Mouse (Mus musculus): ENCODE results near the gene Trnp1. TPM values are rescaled to one million over a fixed set of nuclear protein-coding genes. Genes with fewer than 3 reads are reported as not detected.

Gene Trnp1
- polyA plus RNA-seq, 1 experiment, result 10.4 TPM

DNA sequence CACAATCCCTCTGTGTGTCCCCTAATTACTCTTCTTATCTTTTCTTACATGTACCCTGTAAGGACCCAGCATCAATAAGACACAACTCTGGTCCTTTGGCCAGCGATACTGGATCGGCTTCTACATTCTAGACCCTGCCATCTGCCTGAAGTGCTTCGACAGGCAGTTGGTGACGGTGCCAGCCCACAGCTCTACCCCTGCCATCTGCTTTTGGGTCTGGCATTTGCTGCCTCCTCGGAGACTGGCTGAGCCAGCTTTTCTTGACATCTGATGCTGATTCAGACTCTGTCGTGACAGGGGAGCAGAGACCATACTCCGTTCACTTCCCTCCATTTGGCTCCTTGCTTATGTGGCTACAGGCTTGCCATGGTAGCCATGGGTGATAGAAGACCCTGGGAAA, 10.6 kb upstream of the Trnp1 start:
- H3K9ac ChIP-seq (ENCODE audit: low read depth, poor library complexity, severe bottlenecking), result no peak overlapping the region
- no peak overlapping the region for H3K27ac ChIP-seq (ENCODE audit: insufficient read depth, low read length)
- H3K4me1 ChIP-seq (ENCODE audit: control insufficient read depth, insufficient read depth, low read length), result no peaks in the 10 kb centered on the region
- H3K4me3 ChIP-seq (ENCODE audit: low read depth, low read length), result no peak overlapping the region
- no peak for TF ChIP-seq EP300 (IDR thresholded peaks at IDR 0.05; ENCODE audit: insufficient read depth, low read depth, low read length)
- no peak for TF ChIP-seq CTCF (IDR thresholded peaks at IDR 0.05; ENCODE audit: low read depth, low read length)
- no peak for TF ChIP-seq POLR2A (IDR thresholded peaks at IDR 0.05; ENCODE audit: insufficient read depth, low read length)
- H3K9me3 ChIP-seq (replicated peaks; ENCODE audit: control insufficient read depth, insufficient read depth, low read length, poor library complexity, severe bottlenecking), result no peaks in the 10 kb centered on the region
- H3K27me3 ChIP-seq (ENCODE audit: control insufficient read depth, insufficient read depth, low read length, poor library complexity, severe bottlenecking), result no peaks in the 10 kb centered on the region
- no peaks in the 10 kb centered on the region for H3K36me3 ChIP-seq (ENCODE audit: control insufficient read depth, insufficient read depth, low read length, poor library complexity, severe bottlenecking)

DNA sequence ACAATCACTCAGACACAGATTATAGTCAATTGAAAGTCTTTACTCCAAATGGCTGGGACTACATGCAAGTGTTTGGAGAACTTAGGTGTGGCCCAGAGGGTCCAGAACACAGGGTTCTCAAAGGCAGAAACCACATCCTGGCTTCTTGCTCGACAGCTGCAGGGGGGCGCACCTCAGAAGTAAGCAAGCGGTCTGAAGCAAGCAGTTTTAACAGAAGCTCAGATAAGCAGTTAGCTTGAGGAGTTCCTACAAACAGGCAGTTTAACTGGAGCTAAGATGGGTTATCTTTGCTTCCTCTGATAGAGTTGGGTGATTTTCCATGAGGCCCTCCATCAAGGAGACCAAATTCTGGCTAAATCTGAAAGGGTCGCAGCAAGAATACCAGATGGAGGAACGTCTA, 8.2 kb upstream of the Trnp1 start:
- no peaks in the 10 kb centered on the region for H3K36me3 ChIP-seq (ENCODE audit: control insufficient read depth, insufficient read depth, low read length, poor library complexity, severe bottlenecking)
- no peak for TF ChIP-seq POLR2A (IDR thresholded peaks at IDR 0.05; ENCODE audit: insufficient read depth, low read length)
- no peaks in the 10 kb centered on the region for H3K27me3 ChIP-seq (ENCODE audit: control insufficient read depth, insufficient read depth, low read length, poor library complexity, severe bottlenecking)
- H3K9ac ChIP-seq (ENCODE audit: low read depth, poor library complexity, severe bottlenecking), result no peak overlapping the region
- no peak overlapping the region for H3K4me3 ChIP-seq (ENCODE audit: low read depth, low read length)
- no peak overlapping the region for H3K27ac ChIP-seq (ENCODE audit: insufficient read depth, low read length)
- H3K4me1 ChIP-seq (ENCODE audit: control insufficient read depth, insufficient read depth, low read length), result peaks cover 1% of the 10 kb centered on the region
- H3K9me3 ChIP-seq (replicated peaks; ENCODE audit: control insufficient read depth, insufficient read depth, low read length, poor library complexity, severe bottlenecking), result no peaks in the 10 kb centered on the region

DNA sequence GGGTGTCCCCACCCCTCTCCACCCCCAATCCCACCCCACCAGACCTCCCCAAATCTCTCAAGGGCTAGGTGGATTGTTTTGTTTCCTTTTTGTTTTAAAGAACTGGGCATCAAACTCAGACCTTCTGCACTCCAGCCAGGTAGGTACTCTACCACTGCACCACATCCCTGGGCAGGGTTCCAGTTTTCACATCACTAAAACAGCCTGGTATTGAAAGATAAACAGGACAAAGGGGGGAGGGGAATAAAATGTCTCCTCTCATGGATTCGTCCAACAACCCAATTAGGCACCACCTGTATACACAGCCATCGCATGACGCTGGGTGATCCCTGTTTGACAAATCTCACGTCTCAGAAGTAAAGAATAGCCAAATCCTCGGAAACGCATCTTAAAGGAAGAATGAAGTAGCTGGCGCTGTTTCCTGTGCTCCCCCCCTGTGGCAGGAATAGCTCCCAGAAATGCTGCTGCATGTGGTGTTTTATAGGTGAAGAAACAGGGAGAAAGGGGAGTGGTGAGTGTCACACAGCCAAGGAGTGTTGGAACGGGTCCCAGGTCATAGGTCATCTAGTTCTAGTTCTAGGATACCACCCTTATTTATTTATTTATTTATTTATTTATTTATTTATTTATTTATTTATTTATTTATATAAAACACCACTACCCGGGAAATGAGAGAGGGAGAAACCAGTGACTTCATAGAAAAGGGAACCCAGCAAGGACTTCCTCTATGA, 6.6 kb upstream of the Trnp1 start:
- Histone ChIP-seq H3K4me1 (ENCODE audit: control insufficient read depth, insufficient read depth, low read length) (peaks cover 1% of the 10 kb centered on the region), H3K9me3 (replicated peaks; ENCODE audit: control insufficient read depth, insufficient read depth, low read length, poor library complexity, severe bottlenecking) (no peaks in the 10 kb centered on the region), H3K9ac (ENCODE audit: low read depth, poor library complexity, severe bottlenecking) (no peak overlapping the region), H3K27me3 (ENCODE audit: control insufficient read depth, insufficient read depth, low read length, poor library complexity, severe bottlenecking) (no peaks in the 10 kb centered on the region), H3K36me3 (ENCODE audit: control insufficient read depth, insufficient read depth, low read length, poor library complexity, severe bottlenecking) (no peaks in the 10 kb centered on the region), H3K4me3 (ENCODE audit: low read depth, low read length) (no peak overlapping the region), H3K27ac (ENCODE audit: insufficient read depth, low read length) (no peak overlapping the region)
- no peak for TF ChIP-seq POLR2A (IDR thresholded peaks at IDR 0.05; ENCODE audit: insufficient read depth, low read length)
- TF ChIP-seq EP300 (IDR thresholded peaks at IDR 0.05; ENCODE audit: insufficient read depth, low read depth, low read length), result no peak
- no peak for TF ChIP-seq CTCF (IDR thresholded peaks at IDR 0.05; ENCODE audit: low read depth, low read length)

DNA sequence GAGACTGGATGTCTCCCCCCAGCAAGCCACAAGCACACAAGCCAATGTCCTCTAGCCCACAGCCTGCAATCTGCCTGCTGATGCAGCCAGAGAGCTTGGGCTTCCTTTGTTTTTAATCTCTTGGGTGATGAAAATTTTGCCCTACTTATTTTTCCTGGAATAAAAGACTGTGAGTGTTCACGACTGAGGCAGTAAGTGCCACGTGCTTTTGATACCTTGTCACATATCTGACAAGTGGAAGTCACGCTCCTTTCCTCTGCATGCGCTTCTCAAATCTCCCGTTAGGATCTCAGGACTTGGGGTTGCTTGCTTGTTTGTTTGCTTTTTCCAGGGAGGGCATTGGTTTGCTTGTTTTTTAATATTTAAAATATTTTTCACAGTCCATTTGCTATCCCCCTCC, 6.0 kb upstream of the Trnp1 start:
- H3K36me3 ChIP-seq (ENCODE audit: control insufficient read depth, insufficient read depth, low read length, poor library complexity, severe bottlenecking), result no peaks in the 10 kb centered on the region
- H3K27ac ChIP-seq (ENCODE audit: insufficient read depth, low read length), result no peak overlapping the region
- H3K4me3 ChIP-seq (ENCODE audit: low read depth, low read length), result no peak overlapping the region
- H3K4me1 ChIP-seq (ENCODE audit: control insufficient read depth, insufficient read depth, low read length), result peaks cover 1% of the 10 kb centered on the region
- no peak for TF ChIP-seq CTCF (IDR thresholded peaks at IDR 0.05; ENCODE audit: low read depth, low read length)
- TF ChIP-seq EP300 (IDR thresholded peaks at IDR 0.05; ENCODE audit: insufficient read depth, low read depth, low read length), result no peak
- no peak for TF ChIP-seq POLR2A (IDR thresholded peaks at IDR 0.05; ENCODE audit: insufficient read depth, low read length)
- no peak overlapping the region for H3K9ac ChIP-seq (ENCODE audit: low read depth, poor library complexity, severe bottlenecking)
- no peaks in the 10 kb centered on the region for H3K27me3 ChIP-seq (ENCODE audit: control insufficient read depth, insufficient read depth, low read length, poor library complexity, severe bottlenecking)
- H3K9me3 ChIP-seq (replicated peaks; ENCODE audit: control insufficient read depth, insufficient read depth, low read length, poor library complexity, severe bottlenecking), result no peaks in the 10 kb centered on the region

DNA sequence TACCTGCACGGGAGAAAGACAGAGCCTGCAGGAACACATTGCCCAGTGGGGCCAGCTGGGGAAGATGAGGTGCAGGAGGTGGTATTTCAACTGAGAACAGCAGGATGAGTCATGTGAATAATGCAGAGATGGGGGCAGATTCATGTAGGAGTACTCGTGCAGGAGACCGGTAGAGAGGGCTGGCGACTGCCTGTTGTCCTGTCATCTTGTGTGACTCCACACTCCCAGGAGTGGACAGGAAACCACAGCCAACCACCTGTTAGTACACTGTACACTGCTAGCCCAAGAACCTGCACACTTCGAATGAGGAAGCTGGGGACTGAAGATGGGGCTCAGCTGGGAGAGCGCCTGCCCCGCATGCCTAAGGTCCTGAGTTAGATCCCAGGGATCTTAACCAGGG, 3.2 kb upstream of the Trnp1 start:
- TF ChIP-seq CTCF (IDR thresholded peaks at IDR 0.05; ENCODE audit: low read depth, low read length) (no peak), POLR2A (IDR thresholded peaks at IDR 0.05; ENCODE audit: insufficient read depth, low read length) (no peak), EP300 (IDR thresholded peaks at IDR 0.05; ENCODE audit: insufficient read depth, low read depth, low read length) (no peak)
- Histone ChIP-seq H3K27ac (ENCODE audit: insufficient read depth, low read length) (no peak overlapping the region), H3K27me3 (ENCODE audit: control insufficient read depth, insufficient read depth, low read length, poor library complexity, severe bottlenecking) (0 out of 2 replicates have a peak, but pooled peaks cover 2% of the 10 kb centered on the region), H3K9ac (ENCODE audit: low read depth, poor library complexity, severe bottlenecking) (no peak overlapping the region), H3K4me1 (ENCODE audit: control insufficient read depth, insufficient read depth, low read length) (peaks cover 1% of the 10 kb centered on the region), H3K9me3 (replicated peaks; ENCODE audit: control insufficient read depth, insufficient read depth, low read length, poor library complexity, severe bottlenecking) (no peaks in the 10 kb centered on the region), H3K4me3 (ENCODE audit: low read depth, low read length) (no peak overlapping the region), H3K36me3 (ENCODE audit: control insufficient read depth, insufficient read depth, low read length, poor library complexity, severe bottlenecking) (no peaks in the 10 kb centered on the region)

DNA sequence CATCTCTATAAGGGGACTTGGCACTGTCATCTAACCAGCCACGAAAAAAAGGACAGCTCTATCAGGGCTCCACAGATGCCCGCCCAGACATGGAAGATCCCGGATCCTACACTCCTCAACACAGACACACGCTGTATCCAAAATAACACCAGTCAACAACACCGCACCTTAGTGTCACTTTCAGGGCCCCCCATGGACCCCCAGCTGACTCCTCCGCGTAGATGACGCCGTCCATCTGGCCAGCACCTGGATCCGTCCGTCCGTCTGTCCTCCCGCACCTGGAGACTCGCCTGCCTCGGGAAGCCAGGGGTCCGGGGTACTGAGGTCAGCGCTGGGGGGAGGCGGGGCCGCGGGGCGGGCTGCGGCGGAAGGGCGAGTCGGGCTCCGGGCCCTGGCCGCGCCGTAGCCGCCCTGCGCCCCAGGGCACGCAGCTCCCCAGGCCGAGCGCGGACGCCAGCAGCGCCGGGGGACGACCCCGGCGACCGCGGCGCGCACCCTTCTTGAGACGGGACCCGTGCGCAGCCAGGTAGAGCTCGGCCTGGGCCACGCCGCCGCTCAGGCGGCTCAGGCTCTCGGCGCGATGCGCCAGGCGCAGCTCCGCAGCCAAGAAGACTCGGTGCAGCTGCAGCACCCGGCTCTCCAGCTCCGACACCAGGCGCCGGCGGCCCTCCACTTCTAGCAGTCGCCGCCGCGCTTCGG, 740 bp downstream of the Trnp1 start:
- Histone ChIP-seq H3K9me3 (replicated peaks; ENCODE audit: control insufficient read depth, insufficient read depth, low read length, poor library complexity, severe bottlenecking) (no peaks in the 10 kb centered on the region), H3K9ac (ENCODE audit: low read depth, poor library complexity, severe bottlenecking) (peak overlapping the region; percentile 95), H3K4me3 (ENCODE audit: low read depth, low read length) (peak overlapping the region; percentile 53), H3K4me1 (ENCODE audit: control insufficient read depth, insufficient read depth, low read length) (peaks cover 4% of the 10 kb centered on the region), H3K27me3 (ENCODE audit: control insufficient read depth, insufficient read depth, low read length, poor library complexity, severe bottlenecking) (0 out of 2 replicates have a peak, but pooled peaks cover 2% of the 10 kb centered on the region), H3K27ac (ENCODE audit: insufficient read depth, low read length) (no peak overlapping the region), H3K36me3 (ENCODE audit: control insufficient read depth, insufficient read depth, low read length, poor library complexity, severe bottlenecking) (no peaks in the 10 kb centered on the region)
- TF ChIP-seq POLR2A (IDR thresholded peaks at IDR 0.05; ENCODE audit: insufficient read depth, low read length) (no peak), EP300 (IDR thresholded peaks at IDR 0.05; ENCODE audit: insufficient read depth, low read depth, low read length) (no peak), CTCF (IDR thresholded peaks at IDR 0.05; ENCODE audit: low read depth, low read length) (no peak)
